Mouse (Mus musculus) C2C12 (cell line): ENCODE data around the gene Tril. TPM values are rescaled to one million over a fixed set of nuclear protein-coding genes. Genes with fewer than 3 reads are reported as not detected.

Experiments
- H3K27me3 ChIP-seq: one replicate; pipeline ENCODE4 v1.6.1; 2011; ENCODE audit not compliant: control insufficient read depth, insufficient read depth, insufficient read length
- H3K36me3 ChIP-seq: one replicate; pipeline ENCODE4 v1.6.1; 2011; ENCODE audit not compliant: control insufficient read depth, insufficient read depth
- H3K4me3 ChIP-seq: one replicate; pipeline ENCODE4 v1.5.1; 2011; ENCODE audit warnings: mild to moderate bottlenecking, control low read depth; ENCODE audit not compliant: poor library complexity, insufficient read depth, severe bottlenecking
- H3K79me2 ChIP-seq: one replicate; pipeline ENCODE4 v1.6.1; 2011; ENCODE audit not compliant: control insufficient read depth, insufficient read depth
- H3K79me3 ChIP-seq: one replicate; pipeline ENCODE4 v1.6.1; 2011; ENCODE audit warnings: low read depth, control low read depth
- H3ac ChIP-seq: one replicate; pipeline ENCODE3; 2011; ENCODE audit warnings: low read depth; ENCODE audit not compliant: control insufficient read depth, insufficient read length
- CEBPB ChIP-seq: IDR thresholded peaks from one replicate; pipeline ENCODE4 v1.6.1; 2011; ENCODE audit warnings: low read depth, mild to moderate bottlenecking, control low read depth, moderate library complexity
- CTCF ChIP-seq: IDR thresholded peaks from one replicate; pipeline ENCODE4 v1.5.1; 2011; ENCODE audit not compliant: control insufficient read depth, insufficient read depth, insufficient read length
- FOSL1 ChIP-seq: IDR thresholded peaks from one replicate; pipeline ENCODE4 v1.8.0; 2011; ENCODE audit warnings: mild to moderate bottlenecking, low read length; ENCODE audit not compliant: poor library complexity, insufficient read depth, severe bottlenecking
- MAX ChIP-seq: IDR thresholded peaks from one replicate; pipeline ENCODE4 v1.6.1; 2011; ENCODE audit warnings: mild to moderate bottlenecking, control low read depth
- MYOD1 ChIP-seq: IDR thresholded peaks from one replicate; pipeline ENCODE4 v1.6.1; 2011; ENCODE audit warnings: low read depth; ENCODE audit not compliant: control insufficient read depth, insufficient read length
- MYOG ChIP-seq: IDR thresholded peaks from one replicate; pipeline ENCODE4 v1.6.1; 2011; ENCODE audit not compliant: control insufficient read depth, insufficient read length; ENCODE audit errors: extremely low read depth
- USF1 ChIP-seq: IDR thresholded peaks from one replicate; pipeline ENCODE4 v1.6.1; 2011; ENCODE audit warnings: low read depth, mild to moderate bottlenecking, control low read depth, moderate library complexity
- polyA plus RNA-seq: library from polyadenylated mRNA; unstranded; fragments of >200 nt; fragmentation: generic; extraction: Trizol; gene quantifications from one replicate; pipeline ENCODE4 v1.2.1, GENCODE M21; 2012; ENCODE audit warnings: missing spikeins

Tril gene
- polyA plus RNA-seq, 1 experiment = 0.12 TPM

- no peak for TF ChIP-seq CTCF
- TF ChIP-seq USF1 = no peak
- Histone ChIP-seq H3K79me3 (no peaks in the 10 kb centered on the region), H3K4me3 (no peak overlapping the region), H3ac (no peak overlapping the region), H3K79me2 (no peaks in the 10 kb centered on the region), H3K36me3 (no peaks in the 10 kb centered on the region), H3K27me3 (peaks cover 60% of the 10 kb centered on the region)
Observed at GRCm38 (mm10) chr6:53819761-53820485, 707 bp downstream of the Tril start.

GRCm38 (mm10) chr6:53818732-53819661 is 1.6 kb downstream of the Tril start:
- TF ChIP-seq CEBPB (no peak), USF1 (no peak), CTCF (no peak), MYOG (no peak), MAX (no peak)
- H3K27me3 ChIP-seq = peaks cover 55% of the 10 kb centered on the region
- H3ac ChIP-seq = no peak overlapping the region
- no peaks in the 10 kb centered on the region for H3K79me2 ChIP-seq
- H3K36me3 ChIP-seq = no peaks in the 10 kb centered on the region
- H3K4me3 ChIP-seq = no peak overlapping the region
- no peaks in the 10 kb centered on the region for H3K79me3 ChIP-seq

GRCm38 (mm10) chr6:53818264-53818731 is 2.3 kb downstream of the Tril start:
- no peak for TF ChIP-seq CEBPB
- no peak for TF ChIP-seq MYOD1
- TF ChIP-seq FOSL1 = no peak
- TF ChIP-seq MAX = no peak
- no peak for TF ChIP-seq USF1
- no peak for TF ChIP-seq CTCF
- no peak for TF ChIP-seq MYOG
- no peaks in the 10 kb centered on the region for H3K79me2 ChIP-seq
- no peak overlapping the region for H3ac ChIP-seq
- H3K36me3 ChIP-seq = no peaks in the 10 kb centered on the region
- no peak overlapping the region for H3K4me3 ChIP-seq
- H3K79me3 ChIP-seq = no peaks in the 10 kb centered on the region
- peaks cover 50% of the 10 kb centered on the region for H3K27me3 ChIP-seq

- peaks cover 48% of the 10 kb centered on the region for H3K27me3 ChIP-seq
- no peaks in the 10 kb centered on the region for H3K79me3 ChIP-seq
- H3ac ChIP-seq = no peak overlapping the region
- H3K36me3 ChIP-seq = no peaks in the 10 kb centered on the region
- no peaks in the 10 kb centered on the region for H3K79me2 ChIP-seq
- TF ChIP-seq MYOD1 = no peak
- TF ChIP-seq USF1 = no peak
- TF ChIP-seq FOSL1 = no peak
- no peak for TF ChIP-seq MYOG
- no peak overlapping the region for H3K4me3 ChIP-seq
Observed at GRCm38 (mm10) chr6:53817763-53818174, 2.9 kb downstream of the Tril start.

GRCm38 (mm10) chr6:53816661-53817060 is 4.0 kb downstream of the Tril start:
- Histone ChIP-seq H3ac (no peak overlapping the region), H3K27me3 (peaks cover 38% of the 10 kb centered on the region), H3K36me3 (no peaks in the 10 kb centered on the region), H3K4me3 (no peak overlapping the region), H3K79me2 (no peaks in the 10 kb centered on the region), H3K79me3 (no peaks in the 10 kb centered on the region)
- TF ChIP-seq MYOD1 (no peak), FOSL1 (no peak), MYOG (no peak), CEBPB (no peak), MAX (no peak), CTCF (no peak), USF1 (no peak)
